Mouse (Mus musculus) left cerebral cortex, postnatal 25 days (tissue): ENCODE measurements around the gene Pip5k1c. TPM values are rescaled to one million over a fixed set of nuclear protein-coding genes. Genes with fewer than 3 reads are reported as not detected.

Experiments used
- DNase-seq, 2 experiments: peaks; one replicate each; pipeline ENCODE4 v3.0.0; 2022; ENCODE audit warnings: low spot score in 2 of 2, mixed read lengths in 1 of 2
- intact Hi-C: fragments of 180-260 bp; cut with DNase I; formaldehyde crosslinking; loops from one replicate; pipeline ENCODE4 v1.15.1; 2025
- total RNA-seq, 2 experiments: library from RNA; stranded (reverse); gene quantifications; 2 replicates each; pipeline ENCODE4 v1.2.3; 2021

Gene Pip5k1c
- total RNA-seq, 2 experiments from 2014 or later: 402 to 420 TPM

GRCm38 (mm10) chr10:81340551-81341332 lies 48.0 kb downstream of the Pip5k1c start:
- DNase-seq: no peak
- intact Hi-C loops: loop anchor here (5.0 kb wide), 1 partner anchor 53 kb away; no protein-coding TSS in a partner anchor

GRCm38 (mm10) chr10:81341333-81341949 lies 48.7 kb downstream of the Pip5k1c start:
- intact Hi-C loops: loop anchor here (5.0 kb wide), 1 partner anchor 54 kb away; no protein-coding TSS in a partner anchor
- peak in 1 of 2 experiments; percentile 35 for DNase-seq

GRCm38 (mm10) chr10:81342686-81343505 lies 50.1 kb downstream of the Pip5k1c start, which contains the start of gene Gipc3:
Gipc3 (minus strand) TSS chr10:81343266.
- no peak for DNase-seq
- intact Hi-C loops: loop anchor here (5.0 kb wide), 1 partner anchor 56 kb away; no protein-coding TSS in a partner anchor

GRCm38 (mm10) chr10:81344421-81345161 lies 51.8 kb downstream of the Pip5k1c start:
- intact Hi-C loops: loop anchor here (5.0 kb wide), 2 partner anchors 57 to 147 kb away; no protein-coding TSS in a partner anchor
- DNase-seq: no peak

GRCm38 (mm10) chr10:81345162-81345534 lies 52.4 kb downstream of the Pip5k1c start:
- intact Hi-C loops: loop anchor here (5.0 kb wide), 1 partner anchor 148 kb away; no protein-coding TSS in a partner anchor

GRCm38 (mm10) chr10:81346453-81347067 lies 53.8 kb downstream of the Pip5k1c start:
- intact Hi-C loops: loop anchor here (5.0 kb wide), 1 partner anchor 149 kb away; no protein-coding TSS in a partner anchor
- peak; percentile 59 to 74 for DNase-seq

More at GRCm38 (mm10) chr10:81345162-81345534, 52.4 kb downstream of the Pip5k1c start:
- DNase-seq: no peak

GRCm38 (mm10) chr10:81349146-81349545 lies 56.4 kb downstream of the Pip5k1c start:
- intact Hi-C loops: loop anchor here (5.0 kb wide), 1 partner anchor 152 kb away; no protein-coding TSS in a partner anchor
- DNase-seq: no peak

GRCm38 (mm10) chr10:81349961-81350350 lies 57.2 kb downstream of the Pip5k1c start:
- intact Hi-C loops: loop anchor here (2.0 to 5.0 kb wide), 2 partner anchors 59 to 153 kb away; partner anchors contain the start of gene Tjp3
- no peak for DNase-seq

- DNase-seq: peak; percentile 100
- intact Hi-C loops: loop anchor here (2.0 kb wide), 1 partner anchor 60 kb away; the partner anchor contains the start of gene Tjp3
Measured at GRCm38 (mm10) chr10:81350351-81351063, 57.7 kb downstream of the Pip5k1c start, which contains the start of gene Hmg20b. Hmg20b (minus strand) TSS chr10:81350480.

- intact Hi-C loops: loop anchor here (2.0 kb wide), 1 partner anchor 61 kb away; the partner anchor contains the start of gene Tjp3
- no peak for DNase-seq
Measured at GRCm38 (mm10) chr10:81351678-81352291, 59.0 kb downstream of the Pip5k1c start.

- intact Hi-C loops: no loop called here
- no peak for DNase-seq
Measured at GRCm38 (mm10) chr10:81354738-81355477, 62.1 kb downstream of the Pip5k1c start.

GRCm38 (mm10) chr10:81355533-81355932 lies 62.8 kb downstream of the Pip5k1c start:
- intact Hi-C loops: no loop called here
- DNase-seq: no peak

GRCm38 (mm10) chr10:81356352-81356990 lies 63.7 kb downstream of the Pip5k1c start:
- intact Hi-C loops: no loop called here
- peak in 1 of 2 experiments; percentile 28 for DNase-seq

- DNase-seq: peak; percentile 91 to 93
- intact Hi-C loops: no loop called here
Measured at GRCm38 (mm10) chr10:81356991-81357844, 64.5 kb downstream of the Pip5k1c start, which contains the start of gene Mfsd12. Mfsd12 (plus strand) TSS chr10:81357491.

GRCm38 (mm10) chr10:81358209-81358608 lies 65.4 kb downstream of the Pip5k1c start:
- intact Hi-C loops: no loop called here
- DNase-seq: no peak
